Mouse (Mus musculus) CH12.LX (cell line): Measurements from ENCODE around the gene Endog. TPM values are rescaled to one million over a fixed set of nuclear protein-coding genes. Genes with fewer than 3 reads are reported as not detected.

Experiments used
- DNase-seq: peaks from one replicate; pipeline ENCODE4 v3.0.0-alpha.2; 2013; ENCODE audit errors: extremely low read depth
- H3K27ac ChIP-seq: 2 replicates; pipeline ENCODE4 v1.5.1; 2012; ENCODE audit warnings: low read depth, mild to moderate bottlenecking, control low read depth, moderate library complexity; ENCODE audit not compliant: insufficient read depth
- H3K27me3 ChIP-seq: replicated peaks from 2 replicates; pipeline ENCODE3; 2012; ENCODE audit warnings: inconsistent platforms
- H3K36me3 ChIP-seq, 2 experiments: replicated peaks in 1 of 2; 2 replicates each; pipeline versions ENCODE3 to v1.6.1; 2012; ENCODE audit warnings: inconsistent platforms in 1 of 2, low read length in 1 of 2, mild to moderate bottlenecking in 1 of 2, mixed read lengths in 1 of 2, moderate library complexity in 1 of 2; ENCODE audit not compliant: control insufficient read depth in 1 of 2, insufficient read depth in 1 of 2
- H3K4me1 ChIP-seq, 2 experiments: 2 replicates each; pipeline ENCODE4 v1.6.1; 2012; ENCODE audit warnings: inconsistent platforms in 1 of 2, moderate library complexity in 1 of 2; ENCODE audit not compliant: insufficient read depth in 2 of 2, control insufficient read depth in 1 of 2
- H3K4me2 ChIP-seq: 2 replicates; pipeline ENCODE4 v1.6.1; 2012; ENCODE audit warnings: low read depth, mild to moderate bottlenecking, control low read depth; ENCODE audit not compliant: poor library complexity, insufficient read depth, severe bottlenecking
- H3K4me3 ChIP-seq, 3 experiments: fragments of 150-350 bp in 1 of 3; sonication (generic) in 1 of 3; replicated peaks in 1 of 3; 2 replicates each; pipeline versions ENCODE3 to v1.5.1; 2011 to 2012; ENCODE audit warnings: low read depth in 2 of 3, low read length in 2 of 3, mild to moderate bottlenecking in 2 of 3, moderate library complexity in 2 of 3, control low read depth in 1 of 3, improper control_type of control experiment in 1 of 3, inconsistent platforms in 1 of 3, mixed read lengths in 1 of 3; ENCODE audit not compliant: poor library complexity in 1 of 3
- H3K79me2 ChIP-seq: replicated peaks from 2 replicates; pipeline ENCODE4 v1.6.1; 2012; ENCODE audit warnings: mild to moderate bottlenecking, moderate library complexity; ENCODE audit not compliant: control insufficient read depth, poor library complexity, insufficient read depth, severe bottlenecking; ENCODE audit errors: extremely low read depth
- H3K9ac ChIP-seq: 2 replicates; pipeline ENCODE4 v1.6.1; 2012; ENCODE audit warnings: low read depth, mild to moderate bottlenecking, control low read depth, moderate library complexity; ENCODE audit not compliant: insufficient read depth
- H3K9me3 ChIP-seq: replicated peaks from 2 replicates; pipeline ENCODE3; 2012; ENCODE audit warnings: low read length, inconsistent platforms, mixed read lengths
- BHLHE40 ChIP-seq: IDR thresholded peaks from 2 replicates; pipeline ENCODE4 v1.6.1; 2011; ENCODE audit warnings: mild to moderate bottlenecking, low read depth, low read length, improper control_type of control experiment
- CTCF ChIP-seq, 2 experiments: IDR thresholded peaks in 1 of 2; conservative IDR thresholded peaks in 1 of 2; 2 replicates each; pipeline ENCODE4 v1.5.1; 2011 to 2012; ENCODE audit warnings: low read depth in 2 of 2, low read length in 2 of 2, improper control_type of control experiment in 1 of 2, inconsistent platforms in 1 of 2, mild to moderate bottlenecking in 1 of 2, moderate library complexity in 1 of 2
- E2F4 ChIP-seq: IDR thresholded peaks from 2 replicates; pipeline ENCODE4 v1.6.1; 2011; ENCODE audit warnings: low read depth, low read length, improper control_type of control experiment; ENCODE audit not compliant: insufficient replicate concordance
- ETS1 ChIP-seq: conservative IDR thresholded peaks from 2 replicates; pipeline ENCODE4 v1.6.1; 2012; ENCODE audit warnings: low read depth, mild to moderate bottlenecking, inconsistent platforms, low read length, improper control_type of control experiment, moderate library complexity
- GABPA ChIP-seq: IDR thresholded peaks from 2 replicates; pipeline ENCODE4 v1.6.1; 2012; ENCODE audit warnings: low read depth, low read length, improper control_type of control experiment, inconsistent platforms; ENCODE audit not compliant: insufficient replicate concordance
- HCFC1 ChIP-seq: IDR thresholded peaks from 2 replicates; pipeline ENCODE4 v1.6.1; 2012; ENCODE audit warnings: low read depth, mild to moderate bottlenecking, inconsistent platforms, low read length, improper control_type of control experiment
- IRF4 ChIP-seq: IDR thresholded peaks from 2 replicates; pipeline ENCODE4 v1.6.1; 2014; ENCODE audit warnings: low read depth, mild to moderate bottlenecking, inconsistent platforms, low read length, improper control_type of control experiment
- JUN ChIP-seq: IDR thresholded peaks from 2 replicates; pipeline ENCODE4 v1.6.1; 2011; ENCODE audit warnings: low read depth, mild to moderate bottlenecking, low read length, improper control_type of control experiment, moderate library complexity; ENCODE audit not compliant: insufficient read depth
- JUND ChIP-seq: conservative IDR thresholded peaks from 2 replicates; pipeline ENCODE4 v1.6.1; 2011; ENCODE audit warnings: low read depth, low read length, improper control_type of control experiment
- KAT2A ChIP-seq: IDR thresholded peaks from 2 replicates; pipeline ENCODE4 v1.6.1; 2012; ENCODE audit warnings: low read length, improper control_type of control experiment, inconsistent platforms; ENCODE audit not compliant: insufficient replicate concordance
- MXI1 ChIP-seq: IDR thresholded peaks from 2 replicates; pipeline ENCODE4 v1.6.1; 2011; ENCODE audit warnings: mild to moderate bottlenecking, low read depth, low read length, improper control_type of control experiment
- NRF1 ChIP-seq: IDR thresholded peaks from 2 replicates; pipeline ENCODE4 v1.6.1; 2014; ENCODE audit warnings: low read depth, mild to moderate bottlenecking, inconsistent platforms, low read length, improper control_type of control experiment, moderate library complexity
- PAX5 ChIP-seq: IDR thresholded peaks from 2 replicates; pipeline ENCODE4 v1.6.1; 2012; ENCODE audit warnings: low read length, inconsistent platforms, mixed read lengths
- RAD21 ChIP-seq: IDR thresholded peaks from 2 replicates; pipeline ENCODE4 v1.6.1; 2011; ENCODE audit warnings: low read depth, mild to moderate bottlenecking, low read length, improper control_type of control experiment, moderate library complexity
- RCOR1 ChIP-seq: conservative IDR thresholded peaks from 2 replicates; pipeline ENCODE4 v1.6.1; 2012; ENCODE audit warnings: low read depth, mild to moderate bottlenecking, inconsistent platforms, low read length, improper control_type of control experiment
- TBP ChIP-seq: conservative IDR thresholded peaks from 2 replicates; pipeline ENCODE4 v1.6.1; 2011; ENCODE audit warnings: low read depth, low read length, improper control_type of control experiment
- TCF12 ChIP-seq: IDR thresholded peaks from 2 replicates; pipeline ENCODE4 v1.6.1; 2014; ENCODE audit warnings: low read depth, mild to moderate bottlenecking, inconsistent platforms, low read length, improper control_type of control experiment
- UBTF ChIP-seq: IDR thresholded peaks from 2 replicates; pipeline ENCODE4 v1.6.1; 2012; ENCODE audit warnings: low read depth, mild to moderate bottlenecking, inconsistent platforms, low read length, improper control_type of control experiment, moderate library complexity
- USF1 ChIP-seq: IDR thresholded peaks from 2 replicates; pipeline ENCODE4 v1.6.1; 2014; ENCODE audit warnings: low read depth, mild to moderate bottlenecking, inconsistent platforms, low read length, improper control_type of control experiment
- dilution Hi-C: fragments of 300-500 bp; cut with MboI; formaldehyde crosslinking; loops from 2 replicates; pipeline ENCODE4 v1.14.3; 2020; ENCODE audit warnings: low sequenced_read_pairs; ENCODE audit not compliant: extremely low pct_unique_long_range_greater_than_20kb, extremely low pct_ligation_motif_present
- in situ Hi-C: fragments of 300-500 bp; cut with MboI; formaldehyde crosslinking; loops from 3 replicates; pipeline ENCODE4 v1.14.3; 2019; ENCODE audit warnings: low sequenced_read_pairs, low pct_ligation_motif_present, low pct_unique_long_range_greater_than_20kb, mixed read lengths
- polyA plus RNA-seq: library from polyadenylated mRNA; unstranded; fragments of >175 nt; gene quantifications from 2 replicates; pipeline ENCODE4 v1.2.1, GENCODE M21; 2012; ENCODE audit warnings: low read depth; ENCODE audit not compliant: insufficient read length
- total RNA-seq, 2 experiments: library from RNA; depleted of rRNA; stranded (reverse); fragments of 300-350 nt in 1 of 2; fragments of >200 nt in 1 of 2; gene quantifications; 2 replicates each; pipeline ENCODE4 v1.2.3; 2012 to 2014

The Endog gene
- total and polyA plus RNA-seq, 3 experiments: 9.2 TPM; not detected in 2

DNA sequence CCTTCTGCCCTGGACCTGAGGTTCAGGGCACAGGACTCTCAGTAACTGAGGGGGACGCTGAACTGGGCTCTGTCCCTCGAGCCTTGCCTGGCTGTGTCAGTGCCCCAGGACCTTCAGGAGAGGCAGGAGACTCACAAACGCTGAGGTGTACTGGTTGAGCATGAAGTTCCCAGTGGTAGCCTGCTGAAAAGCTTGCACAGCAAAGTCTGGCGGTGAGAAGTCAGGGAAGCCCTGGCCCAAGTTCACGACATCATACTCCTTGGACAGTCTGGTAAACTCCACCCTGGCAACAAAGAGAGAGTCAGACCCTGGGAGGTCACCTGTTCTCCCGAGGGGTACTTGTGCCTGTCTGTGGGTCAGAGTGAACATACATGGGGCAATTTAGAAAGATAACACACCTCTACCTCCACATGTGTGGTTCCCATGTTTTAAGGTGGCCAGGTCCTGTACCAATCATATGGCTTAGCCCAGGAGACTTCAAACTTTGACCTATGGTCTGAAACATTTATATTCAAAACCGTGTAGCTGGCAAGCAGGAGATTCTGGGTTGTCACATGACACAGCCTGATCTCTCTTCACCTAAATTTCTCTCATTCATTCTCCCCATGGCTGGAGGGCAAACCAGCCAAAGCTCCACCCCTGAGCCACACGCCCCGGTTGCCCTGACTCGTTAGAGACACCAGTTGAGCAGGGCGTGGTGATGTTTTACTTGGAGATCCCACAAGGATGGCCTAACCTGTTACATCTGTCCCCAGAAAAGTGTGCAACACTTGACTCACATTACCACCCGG lies 20.7 kb downstream of the Endog start:
- TF ChIP-seq UBTF: no peak
- TF ChIP-seq CTCF (conservative IDR thresholded peaks at IDR 0.05 in 1 of 2, IDR thresholded peaks at IDR 0.05 in 1 of 2; ENCODE audit: low read depth in 2 of 2, low read length in 2 of 2): no peak
- no peak for TF ChIP-seq IRF4

DNA sequence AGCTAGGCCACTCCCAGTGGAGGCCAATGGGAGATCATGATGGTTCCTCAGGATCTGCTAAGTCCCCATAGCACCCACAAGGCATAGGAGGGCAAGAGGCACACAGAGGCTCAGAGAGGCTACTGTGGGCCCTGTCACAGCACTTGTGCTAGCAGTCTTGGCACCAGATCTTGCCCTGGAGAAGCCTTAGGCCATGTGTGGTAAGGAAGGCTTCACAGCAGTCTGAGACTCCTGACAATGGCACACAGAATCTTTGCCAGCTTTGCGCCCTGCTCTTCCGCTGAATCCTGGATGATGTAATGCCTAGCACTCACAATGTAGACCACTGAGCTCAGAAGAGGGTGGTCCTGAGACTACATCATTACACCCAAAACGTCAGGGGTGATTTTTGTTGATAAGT lies 23.4 kb downstream of the Endog start:
- no peak overlapping the region for H3K27ac ChIP-seq
- H3K4me3 ChIP-seq: no peak overlapping the region
- peaks cover 0 to 14% of the 10 kb centered on the region in 2 experiments for H3K36me3 ChIP-seq
- no peak for DNase-seq
- H3K4me2 ChIP-seq: no peak overlapping the region
- H3K9me3 ChIP-seq: peaks cover 4% of the 10 kb centered on the region
- no peak overlapping the region for H3K9ac ChIP-seq
- H3K27me3 ChIP-seq: no peaks in the 10 kb centered on the region
- dilution Hi-C loops (no loop called here), in situ Hi-C loops (no loop called here)
- no peaks in the 10 kb centered on the region for H3K79me2 ChIP-seq
- no peak for TF ChIP-seq NRF1
- TF ChIP-seq ETS1: no peak
- TF ChIP-seq GABPA: no peak
- TF ChIP-seq USF1: no peak
- TF ChIP-seq RAD21: no peak
- TF ChIP-seq TBP: no peak
- TF ChIP-seq JUN: no peak
- TF ChIP-seq RCOR1: no peak
- no peak for TF ChIP-seq E2F4
- TF ChIP-seq TCF12: no peak
- no peak for TF ChIP-seq PAX5
- TF ChIP-seq BHLHE40: no peak
- TF ChIP-seq CTCF (conservative IDR thresholded peaks at IDR 0.05 in 1 of 2, IDR thresholded peaks at IDR 0.05 in 1 of 2; ENCODE audit: low read depth in 2 of 2, low read length in 2 of 2): no peak
- no peak for TF ChIP-seq IRF4
- TF ChIP-seq MXI1: no peak
- no peak for TF ChIP-seq HCFC1
- no peak for TF ChIP-seq UBTF
- no peak for TF ChIP-seq JUND
- no peak for TF ChIP-seq KAT2A
- H3K4me1 ChIP-seq: peaks cover 0 to 7% of the 10 kb centered on the region in 2 experiments; a peak in 2 of 4 replicates

More for the DNA sequence above, 20.7 kb downstream of the Endog start:
- H3K4me2 ChIP-seq: no peak overlapping the region
- no peak for DNase-seq
- no peaks in the 10 kb centered on the region for H3K27me3 ChIP-seq
- H3K27ac ChIP-seq: no peak overlapping the region
- no peak overlapping the region for H3K9ac ChIP-seq
- in situ Hi-C loops: no loop called here
- H3K9me3 ChIP-seq: peaks cover 4% of the 10 kb centered on the region
- peaks cover 0 to 15% of the 10 kb centered on the region in 2 experiments for H3K36me3 ChIP-seq
- no peak overlapping the region for H3K4me3 ChIP-seq
- H3K4me1 ChIP-seq: peaks cover 6 to 17% of the 10 kb centered on the region in 2 experiments
- dilution Hi-C loops: no loop called here
- H3K79me2 ChIP-seq: no peaks in the 10 kb centered on the region
